Mouse (Mus musculus) erythroblast, embryonic 14.5 days (primary cell): Measurements from ENCODE around the gene Oard1.

Experiments used
- GATA1 ChIP-seq: IDR thresholded peaks from 2 replicates; pipeline ENCODE4 v1.6.1; 2012; ENCODE audit warnings: low read length, inconsistent platforms, mixed read lengths
- TAL1 ChIP-seq: IDR thresholded peaks from 3 replicates; pipeline ENCODE4 v1.6.1; 2012; ENCODE audit warnings: low read length, inconsistent platforms, mixed read lengths

DNA sequence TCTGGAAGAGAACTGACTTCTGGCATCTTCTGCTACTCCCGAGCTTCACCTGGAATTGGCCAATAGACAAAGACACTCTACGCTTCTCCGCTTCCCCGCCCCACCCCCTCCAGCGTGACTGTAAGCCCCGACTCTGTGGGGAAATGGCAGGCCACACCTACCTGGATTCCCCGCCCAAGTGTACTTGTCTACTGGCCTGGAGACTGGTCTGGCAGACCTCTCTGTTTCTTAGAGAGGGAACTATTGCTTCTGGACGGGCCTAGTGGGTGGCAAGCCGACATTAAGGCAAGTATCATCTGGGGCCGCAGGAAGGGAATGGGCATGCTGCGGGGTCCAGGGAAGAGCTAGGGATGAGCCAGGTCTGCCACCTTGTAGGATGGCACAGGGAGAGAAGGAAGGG is 44.9 kb downstream of the Oard1 start, which contains the start of gene Unc5cl:
- TF ChIP-seq GATA1 (no peak), TAL1 (no peak)
